Mouse (Mus musculus) brain, embryonic 14.5 days (tissue): Measurements from ENCODE around the gene Slc16a1.

Experiments
- CTCF ChIP-seq: fragments of 200-500 bp; IDR thresholded peaks from 2 replicates; pipeline ENCODE4 v1.5.1; 2012; ENCODE audit warnings: inconsistent platforms, mild to moderate bottlenecking, moderate library complexity, borderline replicate concordance; ENCODE audit not compliant: insufficient read depth, insufficient read length; ENCODE audit errors: extremely low read depth
- POLR2A ChIP-seq: fragments of 200-500 bp; IDR thresholded peaks from 2 replicates; pipeline ENCODE4 v1.6.1; 2012; ENCODE audit warnings: mild to moderate bottlenecking, inconsistent platforms, borderline replicate concordance; ENCODE audit not compliant: poor library complexity, insufficient read depth, insufficient read length, severe bottlenecking; ENCODE audit errors: extremely low read depth

DNA sequence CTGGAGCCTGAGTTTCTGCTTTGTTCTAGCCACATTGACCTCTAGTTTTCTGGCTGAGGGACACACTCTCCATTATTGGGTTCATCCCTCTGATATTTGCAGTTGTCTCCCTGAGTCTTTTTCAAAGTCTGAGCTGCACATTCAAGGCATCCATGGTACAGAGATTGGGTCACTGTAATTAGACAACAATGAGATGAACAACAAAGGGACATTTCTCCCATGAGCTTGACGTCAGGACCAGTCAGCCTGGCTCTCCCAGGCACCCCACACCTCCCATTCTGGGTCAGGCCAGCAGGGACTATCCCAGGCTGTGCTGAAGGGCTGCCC, 31.4 kb downstream of the Slc16a1 start:
- TF ChIP-seq CTCF (no peak), POLR2A (no peak)
